Mouse (Mus musculus) kidney, adult 2 months (tissue): ENCODE measurements around the gene Zc3h18.

Experiments
- CTCF ChIP-seq: fragments of 200-500 bp; conservative IDR thresholded peaks from 2 replicates; pipeline ENCODE4 v1.5.1; 2011; ENCODE audit warnings: low read depth, mild to moderate bottlenecking, control low read depth, low read length, moderate library complexity, mixed read lengths; ENCODE audit not compliant: insufficient read depth, insufficient read length
- POLR2A ChIP-seq: fragments of 200-500 bp; IDR thresholded peaks from one replicate; pipeline ENCODE4 v1.6.1; 2011; ENCODE audit warnings: low read depth, low read length, control low read depth

- no peak for TF ChIP-seq CTCF
- no peak for TF ChIP-seq POLR2A
Measured at GRCm38 (mm10) chr8:122423217-122423616, 46.8 kb downstream of the Zc3h18 start.
